Comparison of ENCODE assay signal across 8 mouse cellular contexts in the genomic region with DNA sequence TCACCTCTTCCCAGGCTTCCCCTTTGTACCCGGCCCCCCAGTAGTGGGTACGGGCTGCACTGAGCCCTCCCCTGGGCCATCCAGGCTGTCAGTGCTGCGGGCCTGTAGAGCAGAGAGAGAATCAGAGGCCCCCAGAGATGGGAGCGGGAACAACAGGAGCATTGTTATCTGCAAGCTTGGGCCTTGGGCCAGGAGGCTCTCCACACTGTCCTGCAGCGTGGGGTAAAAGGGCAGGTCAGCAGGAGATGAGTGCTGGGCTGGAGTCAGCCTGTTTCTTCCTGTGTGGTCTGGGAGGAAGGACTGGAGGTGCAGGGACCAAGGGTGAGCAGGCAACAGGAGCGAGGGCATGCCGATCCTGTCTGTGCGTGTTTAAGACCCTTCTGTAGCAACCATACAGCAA. TPM values are rescaled to one million over a fixed set of nuclear protein-coding genes. Genes with fewer than 3 reads are reported as not detected.
DNase-seq lines count a peak whose midpoint lies in the region; ATAC-seq lines count a peak whose summit lies in the region.

No protein-coding gene starts in this region.

- 0 out of 2 replicates have a peak overlapping the region, but pooled peaks have one; percentile 8 for H3K4me2 ChIP-seq in heart, embryonic 14.5 days (ENCODE audit: low read length)

- no peaks in the 10 kb centered on the region for H3K9me3 ChIP-seq in erythroblast, embryonic 14.5 days (ENCODE audit: control insufficient read depth, low read length)
- H3K9me3 ChIP-seq in heart, embryonic 14.5 days (ENCODE audit: control insufficient read depth, low read length), result no peaks in the 10 kb centered on the region

- peak overlapping the region; percentile 2 for H3K4me3 ChIP-seq in erythroblast, embryonic 14.5 days (replicated peaks)
- H3K4me3 ChIP-seq in heart, embryonic 14.5 days (ENCODE audit: control insufficient read depth in 1 of 2, insufficient read depth in 1 of 2, low read depth in 1 of 2, low read length in 2 of 2), result no peak overlapping the region

- WGBS in heart, embryonic 14.5 days, result 23% methylated on average over 8 of the region's 8 CpGs

- no peak overlapping the region for H3K27ac ChIP-seq in heart, embryonic 14.5 days (replicated peaks in 1 of 2; ENCODE audit: control insufficient read depth in 1 of 2, insufficient read depth in 1 of 2, low read depth in 2 of 2, low read length in 2 of 2)

- peaks cover 56% of the 10 kb centered on the region for H3K4me1 ChIP-seq in erythroblast, embryonic 14.5 days (ENCODE audit: control insufficient read depth)
- peaks cover 17 to 30% of the 10 kb centered on the region in 2 experiments for H3K4me1 ChIP-seq in heart, embryonic 14.5 days (ENCODE audit: control insufficient read depth in 2 of 2, insufficient read depth in 2 of 2, low read length in 2 of 2)

- DNase-seq in NIH3T3 (ENCODE audit: low read depth), result peak; percentile 33
- DNase-seq in kidney, postnatal 10 days, result peak; percentile 80
- peak; percentile 6 for DNase-seq in retina, postnatal 7 days (ENCODE audit: low read depth, low spot score)
- no peak for DNase-seq in spleen, adult 18-20 months

- peaks cover 53% of the 10 kb centered on the region for H3K36me3 ChIP-seq in erythroblast, embryonic 14.5 days (ENCODE audit: control insufficient read depth)
- peaks cover 45% of the 10 kb centered on the region for H3K36me3 ChIP-seq in heart, embryonic 14.5 days (ENCODE audit: control insufficient read depth, insufficient read depth, low read length)

- peak overlapping the region; percentile 16; the same call in 1 of the 2 replicates for H3K9ac ChIP-seq in heart, embryonic 14.5 days (ENCODE audit: low read length)

- H3K27me3 ChIP-seq in erythroblast, embryonic 14.5 days (ENCODE audit: control insufficient read depth), result peaks cover 6% of the 10 kb centered on the region; the same call in 1 of the 2 replicates
- 0 out of 2 replicates have a peak, but pooled peaks cover 2% of the 10 kb centered on the region for H3K27me3 ChIP-seq in heart, embryonic 14.5 days (ENCODE audit: control insufficient read depth, insufficient read depth, low read length)

- no peak for ATAC-seq in erythroblast, adult 5-6 weeks (replicated peaks; ENCODE audit: low FRiP score, poor library complexity, severe bottlenecking)
- ATAC-seq in heart, embryonic 14.5 days (ENCODE audit: insufficient number of reproducible peaks, insufficient read depth, low FRiP score, low read depth), result no peak
- ATAC-seq in CD4-positive, CD25-positive, alpha-beta regulatory T cell, adult 4 months, result no peak

RNA-seq across cellular contexts. Expression of gene Arhgap33, which starts 1.9 kb away (rescaled TPM):
- 11.7 and 13.0 TPM in 2 replicates for polyA plus RNA-seq in erythroblast, embryonic 14.5 days (2012)
- total RNA-seq in erythroblast, adult 5-6 weeks (2015; ENCODE audit: low replicate concordance), result 5.0 and 6.7 TPM in 2 replicates
- total RNA-seq in erythroblast, adult 5-6 weeks (2017; ENCODE audit: low replicate concordance), result 9.5 and 9.6 TPM in 2 replicates
- polyA plus RNA-seq in heart, embryonic 14.5 days (2014; fragmentation: Nextera tagmentation; extraction: Ambion mirVana), result 7.2 and 9.0 TPM in 2 replicates
- polyA plus RNA-seq in CD4-positive, CD25-positive, alpha-beta regulatory T cell, adult 4 months (2017; shearing (Covaris generic)), result under 1 TPM; 0.46 to 0.67 TPM

RNA-seq across cellular contexts. Expression of gene Hspb6, which starts 19.0 kb away (rescaled TPM):
- 3.7 and 6.8 TPM in 2 replicates for polyA plus RNA-seq in erythroblast, embryonic 14.5 days (2012)
- 6.3 and 19.4 TPM in 2 replicates for total RNA-seq in erythroblast, adult 5-6 weeks (2015; ENCODE audit: low replicate concordance)
- 2.2 and 3.9 TPM in 2 replicates for total RNA-seq in erythroblast, adult 5-6 weeks (2017; ENCODE audit: low replicate concordance)
- 141 and 155 TPM in 2 replicates for polyA plus RNA-seq in heart, embryonic 14.5 days (2014; fragmentation: Nextera tagmentation; extraction: Ambion mirVana)
- polyA plus RNA-seq in CD4-positive, CD25-positive, alpha-beta regulatory T cell, adult 4 months (2017; shearing (Covaris generic)), result 1 to 10 TPM; 1.0 to 3.1 TPM

RNA-seq across cellular contexts. Expression of gene Proser3, which starts 19.2 kb away (rescaled TPM):
- polyA plus RNA-seq in erythroblast, embryonic 14.5 days (2012), result 1.9 and 2.3 TPM in 2 replicates
- total RNA-seq in erythroblast, adult 5-6 weeks (2015; ENCODE audit: low replicate concordance), result 0.38 and 2.1 TPM in 2 replicates
- 0.77 and 4.6 TPM in 2 replicates for total RNA-seq in erythroblast, adult 5-6 weeks (2017; ENCODE audit: low replicate concordance)
- polyA plus RNA-seq in heart, embryonic 14.5 days (2014; fragmentation: Nextera tagmentation; extraction: Ambion mirVana), result 11.0 and 11.6 TPM in 2 replicates
- 1 to 10 TPM; 5.2 to 6.2 TPM for polyA plus RNA-seq in CD4-positive, CD25-positive, alpha-beta regulatory T cell, adult 4 months (2017; shearing (Covaris generic))

RNA-seq across cellular contexts. Expression of gene Lin37, which starts 26.7 kb away (rescaled TPM):
- 14.5 and 17.0 TPM in 2 replicates for polyA plus RNA-seq in erythroblast, embryonic 14.5 days (2012)
- 48.0 and 55.0 TPM in 2 replicates for total RNA-seq in erythroblast, adult 5-6 weeks (2015; ENCODE audit: low replicate concordance)
- 7.8 and 8.9 TPM in 2 replicates for total RNA-seq in erythroblast, adult 5-6 weeks (2017; ENCODE audit: low replicate concordance)
- 27.4 and 31.3 TPM in 2 replicates for polyA plus RNA-seq in heart, embryonic 14.5 days (2014; fragmentation: Nextera tagmentation; extraction: Ambion mirVana)
- polyA plus RNA-seq in CD4-positive, CD25-positive, alpha-beta regulatory T cell, adult 4 months (2017; shearing (Covaris generic)), result 100 to 1,000 TPM; 101 to 104 TPM

RNA-seq across cellular contexts. Expression of gene U2af1l4, which starts 30.2 kb away (rescaled TPM):
- 5.6 and 7.7 TPM in 2 replicates for polyA plus RNA-seq in erythroblast, embryonic 14.5 days (2012)
- total RNA-seq in erythroblast, adult 5-6 weeks (2015; ENCODE audit: low replicate concordance), result 3.5 and 30.1 TPM in 2 replicates
- total RNA-seq in erythroblast, adult 5-6 weeks (2017; ENCODE audit: low replicate concordance), result 30.0 and 39.4 TPM in 2 replicates
- 110 and 115 TPM in 2 replicates for polyA plus RNA-seq in heart, embryonic 14.5 days (2014; fragmentation: Nextera tagmentation; extraction: Ambion mirVana)
- polyA plus RNA-seq in CD4-positive, CD25-positive, alpha-beta regulatory T cell, adult 4 months (2017; shearing (Covaris generic)), result 10 to 100 TPM; 46.5 to 62.1 TPM

Comparison
In these comparisons a context has a peak if more than half of its experiments do, and no peak if none do; other contexts are left out.
1. DNase-seq: peak in NIH3T3 (single experiment), kidney, postnatal 10 days (single experiment) and retina, postnatal 7 days (single experiment); none in spleen, adult 18-20 months (0 of 2).
2. RNA of gene Hspb6, which starts 19.0 kb away (polyA plus RNA-seq): 141 to 155 TPM in heart, embryonic 14.5 days; 3.7 to 6.8 TPM in erythroblast, embryonic 14.5 days and 1.0 to 3.1 TPM in CD4-positive, CD25-positive, alpha-beta regulatory T cell, adult 4 months; every median in the first group is over 10 times any median in the second.